Mouse (Mus musculus): ENCODE measurements at regions not wholly inside any gene's neighbourhood (a gene's known extent, or its start where the extent isn't known, plus 50 kb on each side); places are given as distances from the start of the nearest gene placed in this dataset.
"Not testable (repeated sequence)": the region's sequence is repeated elsewhere in the genome, so short reads cannot be mapped to it uniquely, and the experiment has no call there.

GRCm38 (mm10) chr7:137522450-137522849 lies 85.0 kb downstream of the Glrx3 start:
- DNase-seq: no peak

DNA sequence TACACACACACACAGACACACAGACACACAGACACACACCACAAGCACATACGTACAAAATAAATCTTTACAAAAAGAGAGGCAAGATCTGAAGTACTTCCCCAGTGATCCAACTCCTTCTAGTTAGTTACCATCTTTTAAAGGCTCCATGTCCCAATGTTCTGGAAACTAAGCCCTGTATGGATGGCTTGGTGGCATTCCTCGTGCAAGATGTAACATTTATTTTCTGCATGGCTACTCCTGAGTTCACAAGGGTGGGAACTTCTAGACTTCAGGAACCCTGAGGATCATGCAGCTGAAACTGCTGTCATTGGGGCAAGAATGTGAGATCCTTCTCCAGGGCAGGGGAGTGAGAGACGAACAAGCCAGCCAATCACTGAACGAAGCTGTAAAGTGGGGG lies 96.1 kb downstream of the Glrx3 start:
- no peak for DNase-seq

DNA sequence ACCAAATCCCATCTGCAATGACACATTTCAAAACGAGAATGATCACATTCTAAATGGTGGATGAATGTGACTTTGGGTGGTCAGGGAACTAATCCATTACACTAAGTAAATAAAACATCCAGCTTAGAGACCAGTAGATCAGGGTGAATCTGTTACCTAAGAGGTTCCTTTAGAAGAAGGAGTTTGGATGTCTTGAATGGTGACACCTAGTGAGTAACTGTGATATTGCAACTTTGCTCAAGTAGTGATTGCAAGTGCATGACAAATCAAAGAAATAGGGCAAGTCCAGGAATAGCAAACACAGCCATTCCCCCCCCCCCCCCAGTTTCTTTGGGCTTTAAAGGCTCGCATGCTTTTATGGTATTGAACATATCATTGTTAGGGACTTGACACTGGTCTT lies 112.6 kb downstream of the Glrx3 start:
- peak; percentile 52 to 68 for DNase-seq

DNA sequence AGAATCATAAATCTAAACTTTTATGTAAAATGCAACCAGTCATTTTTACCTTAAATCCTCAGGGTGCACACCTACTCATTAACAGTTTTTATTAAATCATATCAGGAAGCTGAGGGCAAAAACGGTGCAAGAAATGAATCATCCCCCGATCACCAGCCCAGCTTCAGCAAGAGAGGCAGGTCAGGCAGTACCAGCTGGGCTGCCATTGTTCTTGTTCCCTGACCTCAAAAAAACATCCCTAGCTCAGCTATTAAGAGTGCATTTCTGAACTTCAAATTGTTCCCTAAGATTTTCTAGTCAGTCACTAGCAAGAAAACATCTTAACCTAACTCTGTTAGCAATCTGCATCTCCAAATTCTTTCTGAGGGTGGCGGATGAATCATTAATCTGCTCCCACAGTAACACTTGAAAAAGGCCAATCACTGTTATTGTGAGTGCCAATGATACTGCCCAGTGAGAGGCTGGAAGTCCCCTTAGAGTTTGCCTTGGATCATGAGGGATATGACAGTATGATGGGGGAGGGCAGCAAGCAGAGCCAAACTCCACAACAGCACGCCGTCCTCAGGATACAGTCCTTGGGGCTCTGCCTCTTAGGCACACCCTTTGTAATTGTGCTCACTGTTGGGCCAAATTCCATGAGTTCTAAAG lies 115.3 kb downstream of the Glrx3 start:
- no peak for DNase-seq

- DNase-seq: no peak
Measured at GRCm38 (mm10) chr7:137555481-137555880, 118.1 kb downstream of the Glrx3 start.

GRCm38 (mm10) chr7:137557439-137557838 lies 120.0 kb downstream of the Glrx3 start:
- DNase-seq: no peak

GRCm38 (mm10) chr7:137558871-137559270 lies 121.5 kb downstream of the Glrx3 start:
- DNase-seq: peak; percentile 78 to 88

- no peak for DNase-seq
Measured at GRCm38 (mm10) chr7:137570199-137570598, 132.8 kb downstream of the Glrx3 start.

DNA sequence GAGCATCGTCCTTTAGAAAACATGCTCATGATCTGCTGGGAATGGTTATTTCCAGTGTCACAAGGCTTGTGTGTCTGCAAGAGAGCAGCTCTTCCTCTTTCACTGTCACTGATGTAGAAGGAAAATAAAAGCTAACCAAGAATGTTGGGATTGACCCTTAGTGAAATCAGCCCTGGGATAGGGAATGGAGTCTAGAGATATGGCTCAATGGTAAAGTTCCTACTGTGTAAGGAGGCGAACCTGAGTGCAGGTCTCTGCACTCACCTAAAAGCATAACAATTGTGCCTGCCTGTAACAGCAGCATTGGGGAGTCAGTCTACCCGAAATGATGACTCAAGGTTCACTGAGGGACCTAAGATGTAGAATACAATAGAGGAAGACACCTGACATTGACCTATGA lies 138.1 kb downstream of the Glrx3 start:
- DNase-seq: no peak

- DNase-seq: no peak
Measured at GRCm38 (mm10) chr7:137576251-137576650, 138.8 kb downstream of the Glrx3 start.

GRCm38 (mm10) chr7:137583556-137583955 lies 146.1 kb downstream of the Glrx3 start:
- DNase-seq: peak; percentile 50 to 56

- DNase-seq: not testable (repeated sequence)
Measured at GRCm38 (mm10) chr7:137584916-137585315, 147.5 kb downstream of the Glrx3 start.

DNA sequence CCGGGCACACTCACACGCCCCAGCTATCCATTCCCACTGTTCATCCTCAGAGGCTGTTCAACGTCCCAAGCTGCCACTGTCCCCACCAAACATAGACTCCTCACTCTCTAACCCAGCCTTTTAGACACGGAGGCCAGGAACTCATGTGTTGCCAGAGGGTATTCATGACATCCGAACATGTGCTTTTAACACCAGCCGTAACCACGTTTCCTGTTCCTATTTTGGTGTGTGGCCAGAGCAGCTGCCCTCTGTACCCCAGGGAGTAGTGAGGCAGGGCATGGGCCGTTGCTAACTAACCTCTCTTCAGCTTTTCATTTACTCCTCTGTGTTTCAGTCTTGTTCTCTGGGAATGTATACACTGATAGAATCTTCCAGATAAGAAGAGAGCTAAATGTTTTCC lies 156.2 kb downstream of the Glrx3 start:
- DNase-seq: no peak

- DNase-seq: peak; percentile 86 to 89
Measured at GRCm38 (mm10) chr7:137595567-137595966, 158.2 kb downstream of the Glrx3 start.

GRCm38 (mm10) chr7:137596161-137596560 lies 158.7 kb downstream of the Glrx3 start:
- DNase-seq: no peak

DNA sequence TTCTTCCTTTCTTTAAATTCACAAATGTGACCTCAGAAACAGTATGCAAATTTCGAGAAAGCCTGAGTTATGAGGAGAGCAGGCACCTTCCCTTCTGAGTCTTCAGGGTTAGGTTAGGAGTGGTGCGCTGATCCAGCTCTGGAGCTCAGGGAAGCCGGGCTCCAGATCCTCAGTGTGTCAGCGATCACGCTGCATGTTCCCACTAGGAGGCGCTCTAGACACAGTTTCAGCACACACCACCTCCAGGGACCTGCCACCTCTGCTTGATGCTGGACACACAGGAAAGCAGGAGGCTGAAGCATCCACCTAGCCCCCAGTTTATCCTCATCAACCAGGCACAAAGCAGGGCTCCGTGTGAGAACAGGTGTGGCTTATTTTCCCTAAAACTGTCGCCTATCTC lies 165.6 kb downstream of the Glrx3 start:
- peak; percentile 90 to 93 for DNase-seq

DNA sequence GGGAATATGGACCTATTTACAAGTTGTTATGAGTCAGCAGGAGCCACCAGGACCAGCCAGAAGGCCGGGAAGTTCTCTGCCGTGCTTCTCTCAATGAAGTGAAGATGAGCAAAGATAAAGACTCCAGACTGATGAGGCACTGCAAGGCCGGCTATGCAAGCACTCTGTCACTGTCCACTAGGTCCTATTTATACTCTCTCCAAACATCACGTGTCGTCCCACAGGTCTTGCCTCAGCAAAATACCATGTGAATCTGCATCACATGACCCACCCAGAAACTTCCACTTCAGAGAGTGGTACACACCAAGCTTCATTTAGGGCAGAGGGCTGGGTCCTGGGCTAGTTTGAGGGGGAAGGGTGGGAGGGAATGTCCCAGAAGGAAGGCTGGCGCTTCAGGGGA lies 172.3 kb downstream of the Glrx3 start:
- DNase-seq: no peak

- no peak for DNase-seq
Measured at GRCm38 (mm10) chr7:137611363-137611762, 173.9 kb downstream of the Glrx3 start.

DNA sequence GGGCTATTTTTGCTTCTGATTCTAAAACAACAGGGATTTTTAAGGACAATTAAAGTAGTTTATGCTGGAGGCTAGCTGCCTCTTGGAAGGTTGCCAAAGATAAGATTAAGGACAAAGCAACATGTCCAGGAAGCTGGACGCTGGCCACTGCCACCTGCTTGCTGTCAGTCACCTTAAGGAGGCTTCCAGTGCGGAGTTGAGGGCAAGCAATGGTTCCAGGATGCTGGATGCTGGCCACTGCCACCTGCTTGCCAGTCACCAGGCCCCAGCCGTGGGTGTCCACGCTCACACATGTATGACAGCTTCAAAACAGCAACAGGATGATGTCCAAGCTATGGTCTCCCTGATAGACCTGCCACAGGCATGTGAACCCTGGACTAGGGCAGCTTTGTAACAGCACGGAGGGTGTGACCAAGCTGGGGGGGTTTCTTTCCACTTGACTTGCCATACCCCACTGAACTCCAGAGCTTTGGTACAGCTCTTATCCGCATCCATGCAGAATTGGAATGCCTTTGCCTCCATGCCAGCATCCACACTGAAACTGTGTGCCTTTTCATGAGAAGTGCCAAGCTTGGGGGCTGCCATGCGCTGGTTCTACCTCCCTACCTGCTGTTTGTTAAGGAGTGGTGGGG lies 174.6 kb downstream of the Glrx3 start:
- peak; percentile 75 to 81 for DNase-seq

- no peak for DNase-seq
Measured at GRCm38 (mm10) chr7:137618406-137619133, 181.2 kb downstream of the Glrx3 start.

DNA sequence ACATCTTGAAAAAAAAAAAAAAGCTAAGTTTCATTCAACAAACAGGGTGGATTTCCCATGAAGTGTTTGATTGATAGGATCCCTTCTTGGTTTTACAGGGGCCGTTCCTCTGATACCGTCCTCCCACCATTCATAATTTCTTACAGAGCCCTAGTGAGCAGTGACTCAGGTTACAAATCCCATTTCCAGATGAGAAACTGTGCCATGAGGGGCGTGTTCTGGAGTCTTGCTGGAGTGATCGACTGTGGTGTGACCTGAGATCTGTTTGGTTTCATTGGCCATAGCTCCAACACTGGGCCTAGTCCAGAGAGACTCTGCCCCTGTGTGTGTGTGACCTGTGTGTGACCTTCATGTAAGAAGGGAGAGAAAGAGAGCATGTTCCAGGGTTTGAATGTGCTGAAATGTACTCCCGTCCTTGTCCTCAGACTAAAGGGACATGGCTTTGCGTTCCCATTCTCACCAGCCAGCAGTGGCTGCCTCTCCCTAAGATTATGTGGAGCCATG lies 181.9 kb downstream of the Glrx3 start:
- DNase-seq: no peak

GRCm38 (mm10) chr7:137628266-137628665 lies 190.9 kb downstream of the Glrx3 start:
- DNase-seq: peak; percentile 58 to 77

- peak; percentile 64 to 70 for DNase-seq
Measured at GRCm38 (mm10) chr7:137629540-137629939, 192.1 kb downstream of the Glrx3 start.

- no peak for DNase-seq
Measured at GRCm38 (mm10) chr7:137648621-137649020, 211.2 kb downstream of the Glrx3 start.

All from cerebellum, postnatal 10 days (tissue).